9 mouse cellular contexts compared by ENCODE assay signal in genomic region chr8:124663874-124664230, GRCm38 (mm10). TPM values are rescaled to one million over a fixed set of nuclear protein-coding genes. Genes with fewer than 3 reads are reported as not detected.
DNase-seq lines count a peak whose midpoint lies in the region; ATAC-seq and TF ChIP-seq lines count a peak whose summit lies in the region.
"Had no signal": no experiment of that assay in that cellular context is flagged by ENCODE, and none has a peak within 500 bp of the region (broad histone marks: within the 10 kb centered on the region; RNA-seq: fewer than 3 reads in every experiment).

No protein-coding gene starts in this region.

- intact Hi-C loops in gastrocnemius, adult 2 months (cut with DNase I): loop anchor here (2.0 to 5.0 kb wide), 2 partner anchors 19 to 37 kb away; no protein-coding TSS in a partner anchor

- H3K4me3 ChIP-seq in gastrocnemius, adult 2 months: peak overlapping the region; percentile 96
- H3K4me3 ChIP-seq in spleen, adult 2 months (ENCODE audit: extremely low read depth, insufficient read depth, insufficient read length): no peak overlapping the region
- peak overlapping the region; percentile 81; the same call in 1 of the 2 replicates for H3K4me3 ChIP-seq in liver, embryonic 11.5 days (ENCODE audit: low read depth, low read length)
- peak overlapping the region; percentile 86; the same call in 1 of the 2 replicates for H3K4me3 ChIP-seq in stomach, postnatal 0 days (ENCODE audit: low read depth, low read length)

- H3K4me2 ChIP-seq in liver, embryonic 11.5 days: peak overlapping the region; percentile 74
- H3K4me2 ChIP-seq in stomach, postnatal 0 days (replicated peaks; ENCODE audit: low read depth): peak overlapping the region; percentile 77

- peak overlapping the region; percentile 88 for H3K27ac ChIP-seq in gastrocnemius, adult 2 months
- H3K27ac ChIP-seq in spleen, adult 2 months (ENCODE audit: insufficient read depth, low read length): peak overlapping the region; percentile 36
- H3K27ac ChIP-seq in liver, embryonic 11.5 days (ENCODE audit: low read depth, low read length): peak overlapping the region; percentile 39; the same call in 1 of the 2 replicates
- H3K27ac ChIP-seq in stomach, postnatal 0 days (replicated peaks): peak overlapping the region; percentile 93
- H3K27ac ChIP-seq: macrophage had no signal

- H3K36me3 ChIP-seq in spleen, adult 2 months (ENCODE audit: control insufficient read depth, insufficient read depth, low read length): no peaks in the 10 kb centered on the region
- H3K36me3 ChIP-seq in liver, embryonic 11.5 days (ENCODE audit: control insufficient read depth, insufficient read depth, low read length): no peaks in the 10 kb centered on the region
- no peaks in the 10 kb centered on the region for H3K36me3 ChIP-seq in stomach, postnatal 0 days (ENCODE audit: control insufficient read depth, insufficient read depth, low read length)

- no peak for ATAC-seq in liver, embryonic 11.5 days (replicated peaks; ENCODE audit: low FRiP score)
- ATAC-seq in stomach, postnatal 0 days (ENCODE audit: low FRiP score, low TSS enrichment): no peak

- no peak for TF ChIP-seq EP300 in stomach, postnatal 0 days (optimal IDR thresholded peaks at IDR 0.05)

- H3K27me3 ChIP-seq in spleen, adult 2 months (ENCODE audit: control insufficient read depth, insufficient read depth, low read length): no peaks in the 10 kb centered on the region; the same call in 1 of the 2 replicates
- H3K27me3 ChIP-seq in liver, embryonic 11.5 days (replicated peaks; ENCODE audit: control insufficient read depth, insufficient read depth, low read length): no peaks in the 10 kb centered on the region
- no peaks in the 10 kb centered on the region for H3K27me3 ChIP-seq in stomach, postnatal 0 days (ENCODE audit: control insufficient read depth, insufficient read depth, low read length)

- no peak for TF ChIP-seq POLR2A in spleen, adult 2 months (IDR thresholded peaks at IDR 0.05; ENCODE audit: low read depth, low read length)

- 83% methylated on average over 4 of the region's 4 CpGs for WGBS in spleen, adult 2 months
- WGBS in liver, embryonic 11.5 days: 70% methylated on average over 4 of the region's 4 CpGs
- 45% methylated on average over 4 of the region's 4 CpGs for WGBS in stomach, postnatal 0 days

- DNase-seq in gastrocnemius, adult 2 months: no peak
- DNase-seq in gastrocnemius, postnatal 4 days (ENCODE audit: low spot score in 2 of 2): no peak
- no peak for DNase-seq in spleen, adult 2 months (ENCODE audit: low read depth in 1 of 2, low spot score in 2 of 2)
- DNase-seq in spleen, postnatal 10 days (ENCODE audit: low spot score in 2 of 2): no peak
- DNase-seq in liver, embryonic 11.5 days (ENCODE audit: low spot score): no peak
- no peak for DNase-seq in stomach, postnatal 0 days (ENCODE audit: low spot score)
- no peak for DNase-seq in adrenal gland, postnatal 4 days (ENCODE audit: low spot score in 2 of 2)
- DNase-seq in layer of hippocampus, adult 9-10 months (ENCODE audit: low spot score): no peak

- TF ChIP-seq CTCF in gastrocnemius, adult 2 months (IDR thresholded peaks at IDR 0.05): no peak
- no peak for TF ChIP-seq CTCF in spleen, adult 2 months (IDR thresholded peaks at IDR 0.05; ENCODE audit: extremely low read depth, insufficient read depth, insufficient read length, insufficient replicate concordance)
- no peak for TF ChIP-seq CTCF in stomach, postnatal 0 days (IDR thresholded peaks at IDR 0.05; ENCODE audit: low read depth)

- H3K9ac ChIP-seq in liver, embryonic 11.5 days (ENCODE audit: low read depth, low read length): peak overlapping the region; percentile 80; the same call in 1 of the 2 replicates
- peak overlapping the region; percentile 94; the same call in 1 of the 2 replicates for H3K9ac ChIP-seq in stomach, postnatal 0 days (ENCODE audit: low read length)

- no peaks in the 10 kb centered on the region for H3K9me3 ChIP-seq in liver, embryonic 11.5 days (ENCODE audit: control insufficient read depth, low read length)
- H3K9me3 ChIP-seq in stomach, postnatal 0 days (ENCODE audit: control insufficient read depth, low read length): no peaks in the 10 kb centered on the region

- no peaks in the 10 kb centered on the region; the same call in 1 of the 2 replicates for H3K4me1 ChIP-seq in spleen, adult 2 months (ENCODE audit: control insufficient read depth, insufficient read depth, insufficient read length)
- H3K4me1 ChIP-seq in liver, embryonic 11.5 days (replicated peaks; ENCODE audit: control insufficient read depth, insufficient read depth, low read length): peaks cover 26% of the 10 kb centered on the region
- peaks cover 8% of the 10 kb centered on the region for H3K4me1 ChIP-seq in stomach, postnatal 0 days (replicated peaks; ENCODE audit: control insufficient read depth, insufficient read depth)

RNA-seq across cellular contexts. Expression of gene 2310022B05Rik, which starts 0.7 kb away (rescaled TPM):
- total RNA-seq in gastrocnemius, adult 2 months (2021): 10 to 100 TPM; 10.4 to 17.3 TPM
- total RNA-seq in gastrocnemius, postnatal 4 days (2021): 10 to 100 TPM; 49.3 to 51.7 TPM
- 31.6 and 40.7 TPM in 2 replicates for polyA plus RNA-seq in spleen, adult 2 months (2012; rRNA removed)
- polyA plus RNA-seq in liver, embryonic 11.5 days (2014; fragmentation: Nextera tagmentation; extraction: Ambion mirVana): 16.3 and 17.5 TPM in 2 replicates
- 17.9 and 20.0 TPM in 2 replicates for polyA plus RNA-seq in stomach, postnatal 0 days (2015; fragmentation: Nextera tagmentation; extraction: Ambion mirVana)
- 10 to 100 TPM; 75.8 to 77.2 TPM for total RNA-seq in adrenal gland, postnatal 4 days (2021)

RNA-seq across cellular contexts. Expression of gene Ttc13, which starts 57.9 kb away (rescaled TPM):
- total RNA-seq in gastrocnemius, adult 2 months (2021): 10 to 100 TPM; 19.3 to 20.8 TPM
- 10 to 100 TPM; 28.2 to 33.1 TPM for total RNA-seq in gastrocnemius, postnatal 4 days (2021)
- 18.5 and 21.1 TPM in 2 replicates for polyA plus RNA-seq in spleen, adult 2 months (2012; rRNA removed)
- 49.8 and 51.9 TPM in 2 replicates for polyA plus RNA-seq in liver, embryonic 11.5 days (2014; fragmentation: Nextera tagmentation; extraction: Ambion mirVana)
- polyA plus RNA-seq in stomach, postnatal 0 days (2015; fragmentation: Nextera tagmentation; extraction: Ambion mirVana): 18.7 and 19.7 TPM in 2 replicates
- total RNA-seq in adrenal gland, postnatal 4 days (2021): 10 to 100 TPM; 50.1 to 53.1 TPM

RNA-seq across cellular contexts. Expression of gene Arv1, which starts 58.1 kb away (rescaled TPM):
- total RNA-seq in gastrocnemius, adult 2 months (2021): 1 to 10 TPM; 2.9 to 3.5 TPM
- total RNA-seq in gastrocnemius, postnatal 4 days (2021): 1 to 10 TPM; 6.6 to 7.1 TPM
- 18.0 and 19.4 TPM in 2 replicates for polyA plus RNA-seq in spleen, adult 2 months (2012; rRNA removed)
- polyA plus RNA-seq in liver, embryonic 11.5 days (2014; fragmentation: Nextera tagmentation; extraction: Ambion mirVana): 17.9 and 23.3 TPM in 2 replicates
- 11.0 and 11.2 TPM in 2 replicates for polyA plus RNA-seq in stomach, postnatal 0 days (2015; fragmentation: Nextera tagmentation; extraction: Ambion mirVana)
- total RNA-seq in adrenal gland, postnatal 4 days (2021): 10 to 100 TPM; 20.0 to 20.9 TPM

Comparison
In these comparisons a context has a peak if more than half of its experiments do, and no peak if none do; other contexts are left out.
1. H3K27ac ChIP-seq: peak in every context shown above with its lines; median percentile 93 in stomach, postnatal 0 days; 88 in gastrocnemius, adult 2 months; 39 in liver, embryonic 11.5 days; 36 in spleen, adult 2 months.